ENCODE assay signal across 9 mouse cellular contexts in genomic region chr17:84037580-84038304, GRCm38 (mm10).
DNase-seq lines count a peak whose midpoint lies in the region; ATAC-seq lines count a peak whose summit lies in the region.
"Had no signal": no experiment of that assay in that cellular context is flagged by ENCODE, and none has a peak within 500 bp of the region (broad histone marks: within the 10 kb centered on the region; RNA-seq: fewer than 3 reads in every experiment).

No protein-coding gene starts in this region.

- no peaks in the 10 kb centered on the region for H3K9me3 ChIP-seq in midbrain, embryonic 13.5 days
- no peaks in the 10 kb centered on the region; the same call in 1 of the 2 replicates for H3K9me3 ChIP-seq in midbrain, embryonic 11.5 days (ENCODE audit: control insufficient read depth, low read length)
- H3K9me3 ChIP-seq in heart, embryonic 16.5 days (replicated peaks; ENCODE audit: control insufficient read depth, low read length): no peaks in the 10 kb centered on the region
- H3K9me3 ChIP-seq in stomach, embryonic 16.5 days (replicated peaks; ENCODE audit: control insufficient read depth, low read length): no peaks in the 10 kb centered on the region

- H3K36me3 ChIP-seq in midbrain, embryonic 13.5 days: no peaks in the 10 kb centered on the region
- H3K36me3 ChIP-seq in midbrain, embryonic 11.5 days (ENCODE audit: control insufficient read depth, insufficient read depth, low read length): no peaks in the 10 kb centered on the region
- no peaks in the 10 kb centered on the region for H3K36me3 ChIP-seq in heart, embryonic 16.5 days (ENCODE audit: control insufficient read depth, insufficient read depth)
- H3K36me3 ChIP-seq in stomach, embryonic 16.5 days (ENCODE audit: control insufficient read depth, insufficient read depth, low read length): no peaks in the 10 kb centered on the region

- H3K9ac ChIP-seq in midbrain, embryonic 13.5 days (replicated peaks): no peak overlapping the region
- no peak overlapping the region for H3K9ac ChIP-seq in midbrain, embryonic 11.5 days (ENCODE audit: low read length)
- H3K9ac ChIP-seq in heart, embryonic 16.5 days (ENCODE audit: low read length): 0 out of 2 replicates have a peak overlapping the region, but pooled peaks have one; percentile 8
- peak overlapping the region; percentile 24; the same call in 1 of the 2 replicates for H3K9ac ChIP-seq in stomach, embryonic 16.5 days (ENCODE audit: low read length)

- ATAC-seq in midbrain, embryonic 13.5 days: 0 out of 2 replicates have a peak, but pooled peaks have one; percentile 3
- no peak for ATAC-seq in midbrain, embryonic 11.5 days (ENCODE audit: low FRiP score)
- ATAC-seq in heart, embryonic 16.5 days (replicated peaks; ENCODE audit: extremely low read depth, insufficient read depth, low FRiP score): 0 out of 2 replicates have a peak, but pooled peaks have one; percentile 30
- peak; percentile 24; the same call in 1 of the 2 replicates for ATAC-seq in stomach, embryonic 16.5 days (ENCODE audit: insufficient read depth, low FRiP score)
- no peak for ATAC-seq in inflammation-experienced regulatory T-cells, adult 6 months

- DNase-seq in midbrain, embryonic 11.5 days (ENCODE audit: low spot score, missing footprints): no peak
- peak; percentile 76 to 83 for DNase-seq in kidney, postnatal 4 days
- DNase-seq in cerebellum, adult 9-11 months: no peak
- no peak for DNase-seq in cerebellum, adult 11 months
- DNase-seq: left cerebral cortex, postnatal 4 days had no signal

- H3K4me1 ChIP-seq in midbrain, embryonic 13.5 days (replicated peaks): 0 out of 2 replicates have a peak, but pooled peaks cover 4% of the 10 kb centered on the region
- no peaks in the 10 kb centered on the region for H3K4me1 ChIP-seq in midbrain, embryonic 11.5 days (ENCODE audit: control insufficient read depth, insufficient read depth, low read length)
- peaks cover 13% of the 10 kb centered on the region for H3K4me1 ChIP-seq in heart, embryonic 16.5 days (ENCODE audit: control insufficient read depth, insufficient read depth, low read length)
- peaks cover 10% of the 10 kb centered on the region for H3K4me1 ChIP-seq in stomach, embryonic 16.5 days (ENCODE audit: control insufficient read depth, insufficient read depth, low read length)

- no peak overlapping the region for H3K27ac ChIP-seq in midbrain, embryonic 13.5 days
- H3K27ac ChIP-seq in midbrain, embryonic 11.5 days (ENCODE audit: low read depth, low read length): no peak overlapping the region
- H3K27ac ChIP-seq in heart, embryonic 16.5 days (ENCODE audit: low read length): peak overlapping the region; percentile 65
- H3K27ac ChIP-seq in stomach, embryonic 16.5 days (ENCODE audit: low read length): peak overlapping the region; percentile 36; the same call in 1 of the 2 replicates

- no peak overlapping the region for H3K4me3 ChIP-seq in midbrain, embryonic 13.5 days (replicated peaks)
- no peak overlapping the region for H3K4me3 ChIP-seq in midbrain, embryonic 11.5 days (ENCODE audit: low read depth, low read length)
- no peak overlapping the region for H3K4me3 ChIP-seq in heart, embryonic 16.5 days (ENCODE audit: low read length)
- no peak overlapping the region for H3K4me3 ChIP-seq in stomach, embryonic 16.5 days (replicated peaks; ENCODE audit: low read length)

- no peak overlapping the region for H3K4me2 ChIP-seq in midbrain, embryonic 13.5 days (replicated peaks)
- H3K4me2 ChIP-seq in midbrain, embryonic 11.5 days: no peak overlapping the region
- H3K4me2 ChIP-seq in heart, embryonic 16.5 days (ENCODE audit: low read depth, low read length): no peak overlapping the region
- no peak overlapping the region for H3K4me2 ChIP-seq in stomach, embryonic 16.5 days (ENCODE audit: low read depth, low read length)

- WGBS in midbrain, embryonic 13.5 days: 83% methylated on average over 11 of the region's 11 CpGs
- WGBS in midbrain, embryonic 11.5 days: 79% methylated on average over 11 of the region's 11 CpGs
- WGBS in heart, embryonic 16.5 days: 44% methylated on average over 11 of the region's 11 CpGs
- 45% methylated on average over 11 of the region's 11 CpGs for WGBS in stomach, embryonic 16.5 days

- 0 out of 2 replicates have a peak, but pooled peaks cover 3% of the 10 kb centered on the region for H3K27me3 ChIP-seq in midbrain, embryonic 13.5 days
- no peaks in the 10 kb centered on the region for H3K27me3 ChIP-seq in midbrain, embryonic 11.5 days (ENCODE audit: control insufficient read depth, insufficient read depth, low read length)
- H3K27me3 ChIP-seq in heart, embryonic 16.5 days (ENCODE audit: control insufficient read depth, insufficient read depth, low read length): no peaks in the 10 kb centered on the region
- H3K27me3 ChIP-seq in stomach, embryonic 16.5 days (ENCODE audit: control insufficient read depth, insufficient read depth, low read length): no peaks in the 10 kb centered on the region

Comparison
In these comparisons a context has a peak if more than half of its experiments do, and no peak if none do; other contexts are left out.
1. ATAC-seq: peak in midbrain, embryonic 13.5 days (single experiment), heart, embryonic 16.5 days (single experiment) and stomach, embryonic 16.5 days (single experiment); none in midbrain, embryonic 11.5 days (single experiment) and inflammation-experienced regulatory T-cells, adult 6 months (single experiment).
2. H3K27ac ChIP-seq: peak in heart, embryonic 16.5 days (single experiment) and stomach, embryonic 16.5 days (single experiment); none in midbrain, embryonic 13.5 days (single experiment) and midbrain, embryonic 11.5 days (single experiment).
3. H3K9ac ChIP-seq: peak in heart, embryonic 16.5 days (single experiment) and stomach, embryonic 16.5 days (single experiment); none in midbrain, embryonic 13.5 days (single experiment) and midbrain, embryonic 11.5 days (single experiment).
4. DNase-seq: peak in kidney, postnatal 4 days (2 of 2); none in midbrain, embryonic 11.5 days (single experiment), cerebellum, adult 9-11 months (single experiment) and cerebellum, adult 11 months (single experiment).